Mouse (Mus musculus): ENCODE results near the gene Zfp658. TPM values are rescaled to one million over a fixed set of nuclear protein-coding genes. Genes with fewer than 3 reads are reported as not detected.
A peak's percentile ranks its signal among the peaks of the same experiment; 100 is the strongest.

Zfp658 gene
- 1 to 10 TPM; 5.1 to 5.8 TPM for total RNA-seq (2021)

GRCm38 (mm10) chr7:43562006-43562633 is at the start of gene Zfp658:
Zfp658 (plus strand) TSS chr7:43562256.
- intact Hi-C loops (cut with DNase I) = no loop called here
- peak; percentile 89 to 92 for DNase-seq (ENCODE audit: extremely low spot score in 1 of 2, low spot score in 2 of 2)

- no peak for DNase-seq (ENCODE audit: extremely low spot score in 1 of 2, low spot score in 2 of 2)
- intact Hi-C loops (cut with DNase I) = no loop called here
Measured at GRCm38 (mm10) chr7:43512519-43512918, 49.5 kb upstream of the Zfp658 start.

DNA sequence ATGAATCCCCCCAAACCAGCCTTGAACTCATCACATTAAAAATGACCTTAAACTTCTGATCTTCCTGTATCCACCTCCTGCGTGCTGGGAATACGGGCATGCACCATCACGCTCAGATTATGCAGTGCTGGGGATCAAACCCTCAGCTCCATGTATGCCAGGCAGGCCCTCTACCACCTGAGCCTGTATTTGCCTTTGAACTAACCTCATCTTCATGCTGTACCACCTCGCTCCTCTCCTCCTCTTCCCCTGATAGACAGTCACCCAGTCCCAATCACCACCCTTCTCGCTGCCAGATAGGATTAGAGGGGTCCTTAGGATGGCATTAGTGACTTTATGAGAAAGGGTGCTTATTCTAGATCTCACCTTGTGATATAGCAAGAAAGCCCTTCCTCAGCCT is 47.0 kb upstream of the Zfp658 start:
- no peak for DNase-seq (ENCODE audit: extremely low spot score in 1 of 2, low spot score in 2 of 2)
- intact Hi-C loops (cut with DNase I) = no loop called here

GRCm38 (mm10) chr7:43518341-43518740 is 43.7 kb upstream of the Zfp658 start:
- intact Hi-C loops (cut with DNase I) = no loop called here
- DNase-seq (ENCODE audit: extremely low spot score in 1 of 2, low spot score in 2 of 2) = no peak

DNA sequence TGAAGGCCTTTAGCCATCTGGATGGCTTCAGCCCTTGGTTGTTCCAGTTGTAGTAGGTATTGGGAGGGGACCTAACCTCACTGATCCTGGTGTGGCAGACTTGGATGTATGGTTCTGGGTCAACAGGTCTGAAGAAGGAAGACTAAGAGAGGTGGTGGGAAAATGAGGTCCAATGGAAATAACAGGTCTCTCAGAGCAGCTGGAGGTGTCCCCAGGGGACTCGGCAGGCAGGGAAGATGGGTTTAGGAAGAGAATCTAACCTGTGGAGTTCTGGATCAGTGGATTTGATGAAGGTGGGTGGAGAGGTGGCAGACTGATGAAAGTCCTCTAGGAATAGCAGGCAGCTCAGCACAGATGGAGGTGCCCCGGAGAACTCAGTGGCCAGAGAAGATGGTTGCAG is 39.3 kb upstream of the Zfp658 start:
- no peak for DNase-seq (ENCODE audit: extremely low spot score in 1 of 2, low spot score in 2 of 2)
- intact Hi-C loops (cut with DNase I) = no loop called here

DNA sequence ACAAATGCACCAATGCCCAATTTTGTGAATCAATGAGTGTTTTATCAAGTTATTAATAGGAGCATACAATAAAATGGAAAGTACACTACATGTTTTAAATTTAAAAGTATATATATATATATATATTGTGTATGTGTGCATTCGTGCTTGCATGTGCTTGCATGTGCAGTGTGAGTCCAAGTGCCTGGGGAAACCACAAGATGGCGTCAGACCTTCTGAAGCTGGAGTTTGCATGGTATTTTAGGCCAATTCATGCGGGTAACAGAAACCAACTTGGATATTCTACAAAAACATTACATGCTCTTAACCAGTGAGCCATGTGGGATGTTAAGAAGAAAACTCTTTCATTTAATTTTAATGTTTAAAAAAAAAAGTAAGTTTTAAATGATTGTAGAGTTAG is 36.7 kb upstream of the Zfp658 start:
- DNase-seq (ENCODE audit: extremely low spot score in 1 of 2, low spot score in 2 of 2) = no peak
- intact Hi-C loops (cut with DNase I) = no loop called here

- intact Hi-C loops (cut with DNase I) = no loop called here
- DNase-seq (ENCODE audit: extremely low spot score in 1 of 2, low spot score in 2 of 2) = no peak
Measured at GRCm38 (mm10) chr7:43530216-43530785, 31.8 kb upstream of the Zfp658 start.

- no peak for DNase-seq (ENCODE audit: extremely low spot score in 1 of 2, low spot score in 2 of 2)
- intact Hi-C loops (cut with DNase I) = no loop called here
Measured at GRCm38 (mm10) chr7:43532936-43533505, 29.0 kb upstream of the Zfp658 start.

DNA sequence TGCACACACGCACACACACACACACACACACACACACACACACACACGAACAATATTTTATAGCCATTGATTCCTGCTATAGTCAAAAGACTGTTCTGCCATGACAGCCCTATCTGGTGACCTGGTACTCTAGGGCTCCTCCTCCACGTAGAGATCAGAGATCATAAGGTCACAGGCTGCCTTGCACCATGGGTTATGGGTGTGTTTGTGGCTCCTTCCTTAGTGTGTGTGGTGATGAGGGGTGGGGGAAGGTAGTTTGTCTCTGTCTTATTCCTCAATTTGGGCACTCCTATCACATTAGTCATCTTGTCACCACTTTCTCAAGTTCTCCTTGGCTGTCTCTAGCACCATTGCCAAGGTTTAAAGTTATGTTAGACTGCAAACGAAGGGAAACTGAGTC is 23.5 kb upstream of the Zfp658 start:
- intact Hi-C loops (cut with DNase I) = no loop called here
- DNase-seq (ENCODE audit: extremely low spot score in 1 of 2, low spot score in 2 of 2) = no peak

DNA sequence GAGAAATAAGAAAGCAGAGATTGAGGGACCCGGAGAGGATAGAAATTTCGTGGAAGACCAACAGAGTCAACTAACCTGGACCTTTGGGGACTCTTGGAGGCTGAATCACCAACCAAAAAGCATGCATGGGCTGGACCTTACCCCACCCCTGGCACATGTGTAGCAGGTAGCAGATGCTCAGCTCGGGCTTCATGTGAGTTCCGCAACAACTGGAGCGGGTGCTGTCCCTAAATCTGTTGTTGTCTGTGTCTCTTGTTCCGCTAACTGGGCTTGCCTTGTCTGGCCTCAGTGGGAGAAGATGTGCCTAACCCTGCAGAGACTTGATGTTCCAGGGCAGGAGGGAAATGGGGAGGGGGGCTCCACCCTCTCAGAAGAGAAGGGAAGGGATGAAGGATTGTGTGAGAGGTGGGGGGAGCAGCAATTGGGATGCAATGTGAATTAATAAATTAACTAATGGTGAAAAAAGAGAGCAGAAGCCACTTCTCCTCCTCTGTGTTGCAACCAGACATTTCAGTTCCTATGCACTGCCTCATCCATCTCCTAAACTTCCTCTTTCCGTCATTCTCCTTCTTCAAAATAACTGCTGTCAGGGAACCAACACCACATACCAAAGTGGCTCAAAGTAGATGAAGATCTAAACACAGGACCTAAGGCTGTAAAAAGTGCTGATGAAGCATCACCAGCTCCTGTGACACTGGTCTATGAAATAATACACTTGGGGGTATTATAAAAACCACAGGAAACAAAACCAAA is 17.7 kb upstream of the Zfp658 start, which contains the start of gene Cd33:
Gene Cd33, minus strand, starts transcription at position 204 of the 753 bp plus-strand sequence.
- intact Hi-C loops (cut with DNase I) = no loop called here
- no peak for DNase-seq (ENCODE audit: extremely low spot score in 1 of 2, low spot score in 2 of 2)

DNA sequence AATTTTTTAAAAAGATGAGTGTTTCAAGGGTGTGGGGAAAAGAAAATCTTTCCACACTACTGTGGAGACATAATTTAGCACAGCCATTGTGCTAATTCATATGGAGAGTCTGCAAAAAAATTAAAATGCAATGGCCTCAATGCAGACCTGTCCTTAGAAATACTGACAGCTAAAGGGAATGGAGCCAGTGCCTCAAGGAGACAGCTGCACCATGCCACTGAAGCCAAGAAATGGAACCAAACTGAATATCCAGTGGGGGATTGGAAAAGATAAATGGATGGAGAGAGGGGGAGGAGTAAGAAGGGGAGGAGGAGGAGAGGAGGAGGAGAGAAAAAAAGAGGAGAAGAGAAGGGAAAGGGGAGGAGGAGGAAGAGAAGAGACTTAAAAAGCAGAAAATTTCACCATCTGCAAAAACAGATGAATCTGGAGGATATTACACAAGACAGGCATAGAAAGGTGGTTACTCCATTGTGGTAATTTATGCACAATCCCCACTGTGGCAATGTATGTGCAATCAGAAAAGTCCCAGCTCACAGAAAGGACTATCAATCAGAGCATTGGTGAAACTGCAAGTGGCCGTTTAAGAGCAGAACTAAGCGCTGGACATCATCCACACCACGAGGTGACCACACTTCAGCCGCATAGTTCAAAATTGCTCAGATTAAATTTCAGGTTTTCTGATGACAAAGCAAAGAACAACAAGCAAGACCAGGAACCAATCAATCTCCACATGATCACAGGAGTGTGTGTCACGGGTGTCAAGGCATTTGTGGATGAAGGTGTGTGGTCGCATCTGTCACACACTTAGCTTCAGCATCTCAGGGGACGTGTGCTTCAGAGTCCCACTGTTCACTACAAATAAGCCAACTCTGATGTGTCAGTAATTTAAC is 16.2 kb upstream of the Zfp658 start:
- intact Hi-C loops (cut with DNase I) = no loop called here
- no peak for DNase-seq (ENCODE audit: extremely low spot score in 1 of 2, low spot score in 2 of 2)

GRCm38 (mm10) chr7:43547666-43548065 is 14.4 kb upstream of the Zfp658 start:
- intact Hi-C loops (cut with DNase I) = no loop called here

GRCm38 (mm10) chr7:43548206-43548605 is 13.8 kb upstream of the Zfp658 start:
- DNase-seq (ENCODE audit: extremely low spot score in 1 of 2, low spot score in 2 of 2) = no peak
- intact Hi-C loops (cut with DNase I) = no loop called here

More at GRCm38 (mm10) chr7:43547666-43548065, 14.4 kb upstream of the Zfp658 start:
- no peak for DNase-seq (ENCODE audit: extremely low spot score in 1 of 2, low spot score in 2 of 2)

- intact Hi-C loops (cut with DNase I) = no loop called here
- peak in 1 of 2 experiments; percentile 43 for DNase-seq (ENCODE audit: extremely low spot score in 1 of 2, low spot score in 2 of 2)
Measured at GRCm38 (mm10) chr7:43553153-43553552, 8.9 kb upstream of the Zfp658 start.

DNA sequence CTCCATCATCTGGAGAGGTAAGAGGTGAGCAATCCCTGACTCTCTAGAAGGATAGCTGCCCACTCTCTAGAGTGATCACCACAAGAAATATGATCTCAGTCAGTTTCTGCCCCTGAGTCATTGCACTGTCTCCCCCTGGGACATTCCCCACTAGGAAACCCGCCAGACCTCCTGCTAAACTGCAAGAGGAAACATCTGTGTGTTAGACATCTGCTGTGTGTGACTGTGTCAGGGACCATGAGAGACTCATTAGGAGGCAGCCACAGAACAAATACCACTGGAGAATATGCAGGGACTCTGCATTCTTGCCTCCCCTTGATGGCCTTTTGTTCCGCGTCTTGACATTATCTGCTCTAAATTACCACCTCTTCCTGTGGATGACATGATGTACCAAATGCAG is 7.5 kb upstream of the Zfp658 start:
- peak in 1 of 2 experiments; percentile 64 for DNase-seq (ENCODE audit: extremely low spot score in 1 of 2, low spot score in 2 of 2)
- intact Hi-C loops (cut with DNase I) = no loop called here

- intact Hi-C loops (cut with DNase I) = no loop called here
Measured at GRCm38 (mm10) chr7:43555351-43555750, 6.7 kb upstream of the Zfp658 start.

DNA sequence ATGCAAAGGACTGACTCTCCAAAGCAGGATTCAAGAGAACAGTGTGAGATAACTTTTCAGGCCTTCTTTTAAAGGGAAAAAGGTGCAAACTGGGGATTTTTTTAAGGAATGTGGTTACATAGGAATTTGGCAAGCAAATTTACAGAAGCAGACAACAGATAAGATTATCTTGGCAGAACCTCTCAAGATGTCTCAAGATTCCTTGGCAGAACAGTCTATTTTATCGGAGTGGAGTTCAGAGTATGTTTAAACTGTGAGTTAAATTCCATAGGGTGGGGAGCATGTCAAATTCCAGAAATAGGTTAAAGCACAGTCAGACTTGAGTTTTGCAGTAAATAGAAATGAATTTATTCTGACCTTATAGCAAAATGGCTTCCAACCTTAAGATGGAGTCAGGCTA is 5.2 kb upstream of the Zfp658 start:
- intact Hi-C loops (cut with DNase I) = no loop called here
- no peak for DNase-seq (ENCODE audit: extremely low spot score in 1 of 2, low spot score in 2 of 2)

More at GRCm38 (mm10) chr7:43555351-43555750, 6.7 kb upstream of the Zfp658 start:
- DNase-seq (ENCODE audit: extremely low spot score in 1 of 2, low spot score in 2 of 2) = no peak

- DNase-seq (ENCODE audit: extremely low spot score in 1 of 2, low spot score in 2 of 2) = no peak
- intact Hi-C loops (cut with DNase I) = no loop called here
Measured at GRCm38 (mm10) chr7:43562651-43563070, 605 bp downstream of the Zfp658 start.

- DNase-seq (ENCODE audit: extremely low spot score in 1 of 2, low spot score in 2 of 2) = no peak
- intact Hi-C loops (cut with DNase I) = no loop called here
Measured at GRCm38 (mm10) chr7:43563300-43563699, 1.2 kb downstream of the Zfp658 start.

Measured in left cerebral cortex, postnatal 10 days (tissue).